Mouse (Mus musculus): ENCODE results near the gene Olfr1380. TPM values are rescaled to one million over a fixed set of nuclear protein-coding genes. Genes with fewer than 3 reads are reported as not detected.
"Not testable (repeated sequence)": the region's sequence is repeated elsewhere in the genome, so short reads cannot be mapped to it uniquely, and the experiment has no call there.

Olfr1380 gene
- polyA plus RNA-seq (2015; fragmentation: Nextera tagmentation; extraction: Ambion mirVana) = not detected in 2 replicates

- not testable (repeated sequence) for H3K4me3 ChIP-seq; ATAC-seq (ENCODE audit: low FRiP score); H3K27me3 ChIP-seq; H3K4me1 ChIP-seq (replicated peaks); H3K36me3 ChIP-seq; H3K27ac ChIP-seq; H3K9me3 ChIP-seq; H3K9ac ChIP-seq; H3K4me2 ChIP-seq
- WGBS = 57% methylated on average over 5 of the region's 5 CpGs
These were observed at the start of gene Olfr1380 for GRCm38 (mm10) chr11:49556578-49556977. Gene Olfr1380 (plus strand): TSS chr11:49556878.

GRCm38 (mm10) chr11:49518086-49518485, 38.6 kb upstream of the Olfr1380 start:
- H3K27me3 ChIP-seq = no peaks in the 10 kb centered on the region
- no peak overlapping the region for H3K27ac ChIP-seq
- H3K4me2 ChIP-seq = no peak overlapping the region
- H3K36me3 ChIP-seq = no peaks in the 10 kb centered on the region
- no peaks in the 10 kb centered on the region for H3K9me3 ChIP-seq
- 82% methylated on average over 5 of the region's 5 CpGs for WGBS
- ATAC-seq (ENCODE audit: low FRiP score) = no peak
- no peaks in the 10 kb centered on the region for H3K4me1 ChIP-seq (replicated peaks)
- H3K4me3 ChIP-seq = no peak overlapping the region
- H3K9ac ChIP-seq = no peak overlapping the region

GRCm38 (mm10) chr11:49519348-49519747, 37.3 kb upstream of the Olfr1380 start, which contains the start of gene Olfr1383:
Gene Olfr1383 (plus strand): TSS chr11:49519648.
- H3K36me3 ChIP-seq = no peaks in the 10 kb centered on the region
- no peak within 1 kb of the TSS for H3K4me2 ChIP-seq
- H3K27me3 ChIP-seq = no peaks in the 10 kb centered on the region
- H3K4me3 ChIP-seq = no peak within 1 kb of the TSS
- ATAC-seq (ENCODE audit: low FRiP score) = no peak
- H3K9me3 ChIP-seq = no peaks in the 10 kb centered on the region
- no peaks in the 10 kb centered on the region for H3K4me1 ChIP-seq (replicated peaks)
- no peak within 1 kb of the TSS for H3K27ac ChIP-seq
- H3K9ac ChIP-seq = no peak within 1 kb of the TSS

GRCm38 (mm10) chr11:49527947-49528346, 28.7 kb upstream of the Olfr1380 start, which contains the start of gene Olfr1382:
Gene Olfr1382 (plus strand): TSS chr11:49528247.
- Histone ChIP-seq H3K36me3 (no peaks in the 10 kb centered on the region), H3K4me2 (no peak within 1 kb of the TSS), H3K27me3 (no peaks in the 10 kb centered on the region), H3K9me3 (no peaks in the 10 kb centered on the region), H3K4me1 (replicated peaks) (no peaks in the 10 kb centered on the region), H3K27ac (no peak within 1 kb of the TSS), H3K9ac (no peak within 1 kb of the TSS), H3K4me3 (no peak within 1 kb of the TSS)
- WGBS = 86% methylated on average over 3 of the region's 3 CpGs
- no peak for ATAC-seq (ENCODE audit: low FRiP score)

- no peak overlapping the region for H3K9ac ChIP-seq
- H3K4me1 ChIP-seq (replicated peaks) = no peaks in the 10 kb centered on the region
- no peak overlapping the region for H3K27ac ChIP-seq
- no peaks in the 10 kb centered on the region for H3K36me3 ChIP-seq
- no peaks in the 10 kb centered on the region for H3K9me3 ChIP-seq
- H3K4me3 ChIP-seq = no peak overlapping the region
- no peak overlapping the region for H3K4me2 ChIP-seq
- ATAC-seq (ENCODE audit: low FRiP score) = no peak
- H3K27me3 ChIP-seq = no peaks in the 10 kb centered on the region
These were observed 23.9 kb upstream of the Olfr1380 start for GRCm38 (mm10) chr11:49532761-49533160.

- H3K4me1 ChIP-seq (replicated peaks); ATAC-seq (ENCODE audit: low FRiP score): not testable (repeated sequence)
These were observed 20.0 kb upstream of the Olfr1380 start for GRCm38 (mm10) chr11:49536631-49537030.

GRCm38 (mm10) chr11:49543149-49543548, 13.5 kb upstream of the Olfr1380 start, which contains the start of gene Olfr1381:
Gene Olfr1381 (plus strand): TSS chr11:49543449.
- not testable (repeated sequence) for H3K9ac ChIP-seq; H3K4me3 ChIP-seq; H3K9me3 ChIP-seq; H3K4me1 ChIP-seq (replicated peaks); H3K27ac ChIP-seq; H3K27me3 ChIP-seq; H3K36me3 ChIP-seq; H3K4me2 ChIP-seq; ATAC-seq (ENCODE audit: low FRiP score)
- WGBS = 49% methylated on average over 3 of the region's 3 CpGs

More at GRCm38 (mm10) chr11:49536631-49537030, 20.0 kb upstream of the Olfr1380 start:
- H3K4me2 ChIP-seq, H3K27me3 ChIP-seq, H3K4me3 ChIP-seq, H3K9ac ChIP-seq, H3K9me3 ChIP-seq, H3K27ac ChIP-seq, H3K36me3 ChIP-seq: not testable (repeated sequence)
- 88% methylated on average over 2 of the region's 2 CpGs for WGBS

GRCm38 (mm10) chr11:49554033-49554432, 2.6 kb upstream of the Olfr1380 start:
- H3K9me3 ChIP-seq; ATAC-seq (ENCODE audit: low FRiP score); H3K27ac ChIP-seq; H3K27me3 ChIP-seq; H3K4me2 ChIP-seq; H3K36me3 ChIP-seq; H3K9ac ChIP-seq; H3K4me3 ChIP-seq; H3K4me1 ChIP-seq (replicated peaks): not testable (repeated sequence)
- 85% methylated on average over 3 of the region's 3 CpGs for WGBS

- H3K4me3 ChIP-seq; H3K9ac ChIP-seq; H3K4me2 ChIP-seq; H3K9me3 ChIP-seq; H3K4me1 ChIP-seq (replicated peaks); H3K27me3 ChIP-seq; H3K27ac ChIP-seq; ATAC-seq (ENCODE audit: low FRiP score); H3K36me3 ChIP-seq: not testable (repeated sequence)
- 48% methylated on average over 2 of the region's 2 CpGs for WGBS
These were observed 18.4 kb downstream of the Olfr1380 start for GRCm38 (mm10) chr11:49575054-49575453.

GRCm38 (mm10) chr11:49580452-49580851, 23.8 kb downstream of the Olfr1380 start:
- H3K9ac ChIP-seq; H3K27ac ChIP-seq; H3K36me3 ChIP-seq; H3K4me3 ChIP-seq; H3K4me2 ChIP-seq; H3K4me1 ChIP-seq (replicated peaks); H3K27me3 ChIP-seq; H3K9me3 ChIP-seq; ATAC-seq (ENCODE audit: low FRiP score): not testable (repeated sequence)
- WGBS = 87% methylated on average over 8 of the region's 8 CpGs

GRCm38 (mm10) chr11:49590213-49590612, 33.5 kb downstream of the Olfr1380 start:
- H3K27me3 ChIP-seq = no peaks in the 10 kb centered on the region
- no peaks in the 10 kb centered on the region for H3K9me3 ChIP-seq
- H3K4me2 ChIP-seq = no peak overlapping the region
- ATAC-seq (ENCODE audit: low FRiP score) = no peak
- WGBS = 94% methylated on average over 19 of the region's 19 CpGs
- H3K9ac ChIP-seq = no peak overlapping the region
- H3K4me1 ChIP-seq (replicated peaks) = no peaks in the 10 kb centered on the region
- H3K4me3 ChIP-seq = no peak overlapping the region
- no peak overlapping the region for H3K27ac ChIP-seq
- H3K36me3 ChIP-seq = no peaks in the 10 kb centered on the region

- H3K4me2 ChIP-seq; ATAC-seq (ENCODE audit: low FRiP score); H3K4me3 ChIP-seq; H3K9ac ChIP-seq; H3K27me3 ChIP-seq; H3K9me3 ChIP-seq; H3K4me1 ChIP-seq (replicated peaks); H3K36me3 ChIP-seq; H3K27ac ChIP-seq: not testable (repeated sequence)
- WGBS = 61% methylated on average over 2 of the region's 2 CpGs
These were observed 40.5 kb downstream of the Olfr1380 start for GRCm38 (mm10) chr11:49597149-49597548.

- H3K9ac ChIP-seq; H3K4me3 ChIP-seq; ATAC-seq (ENCODE audit: low FRiP score): not testable (repeated sequence)
These were observed 51.6 kb downstream of the Olfr1380 start for GRCm38 (mm10) chr11:49608306-49608705.

More at GRCm38 (mm10) chr11:49608306-49608705, 51.6 kb downstream of the Olfr1380 start:
- 87% methylated on average over 5 of the region's 5 CpGs for WGBS
- not testable (repeated sequence) for H3K9me3 ChIP-seq, H3K4me2 ChIP-seq, H3K36me3 ChIP-seq, H3K27ac ChIP-seq
- H3K27me3 ChIP-seq = peaks cover 60% of the 10 kb centered on the region
- H3K4me1 ChIP-seq (replicated peaks) = peaks cover 13% of the 10 kb centered on the region

All from hindbrain, embryonic 13.5 days (tissue).